Mouse (Mus musculus): ENCODE results near the gene Tpx2. TPM values are rescaled to one million over a fixed set of nuclear protein-coding genes. Genes with fewer than 3 reads are reported as not detected.

Tpx2 gene
- polyA plus RNA-seq, 1 experiment from 2014 or later, result 37.3 TPM

DNA sequence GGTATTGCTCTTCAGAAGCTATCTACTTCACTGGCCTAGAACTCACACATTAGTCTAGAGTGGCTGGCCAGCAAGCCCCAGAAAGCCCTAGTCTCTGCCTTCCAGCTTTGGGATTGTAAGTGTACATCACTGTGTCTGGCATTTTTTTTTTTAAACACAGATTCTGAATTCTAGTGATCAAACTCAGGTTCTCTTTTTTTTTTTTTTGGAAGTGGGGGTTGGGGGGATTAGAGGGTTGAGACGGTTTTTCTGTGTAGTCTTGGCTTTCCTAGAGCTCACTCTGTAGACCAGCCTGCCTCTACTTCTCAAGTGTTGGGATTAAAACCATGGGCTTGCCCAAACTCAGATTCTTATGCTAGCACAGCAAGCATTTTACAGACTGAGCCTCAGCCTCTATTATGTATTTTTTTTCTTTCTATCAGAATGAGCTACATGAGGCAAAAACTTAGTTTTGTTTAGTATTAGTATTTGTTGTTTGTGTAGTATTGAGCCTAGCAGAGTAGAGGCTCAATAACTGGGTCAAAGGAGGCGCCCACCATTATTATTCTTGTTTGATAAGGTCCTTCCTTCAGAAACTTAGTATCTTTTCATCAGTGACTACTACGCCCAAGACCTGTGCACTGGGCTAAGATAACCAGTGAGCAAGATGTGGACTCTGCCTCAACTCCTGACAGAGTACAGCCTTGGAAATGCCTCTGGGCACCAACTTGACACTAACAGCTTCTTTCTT is 23.2 kb upstream of the Tpx2 start:
- WGBS, result 80% methylated on average over 3 of the region's 3 CpGs
- H3K9ac ChIP-seq (ENCODE audit: low read depth, low read length), result no peak overlapping the region
- H3K27me3 ChIP-seq (ENCODE audit: insufficient read depth, low read length), result no peaks in the 10 kb centered on the region
- peaks cover 50% of the 10 kb centered on the region for H3K4me1 ChIP-seq (replicated peaks; ENCODE audit: insufficient read depth, low read length)
- H3K4me2 ChIP-seq (ENCODE audit: low read length), result no peak overlapping the region
- ATAC-seq (replicated peaks; ENCODE audit: low FRiP score, low read depth), result no peak
- no peaks in the 10 kb centered on the region for H3K9me3 ChIP-seq (replicated peaks; ENCODE audit: low read length)
- no peak overlapping the region for H3K4me3 ChIP-seq (replicated peaks; ENCODE audit: low read depth, low read length)
- no peaks in the 10 kb centered on the region; the same call in 1 of the 2 replicates for H3K36me3 ChIP-seq (ENCODE audit: insufficient read depth, low read length)
- no peak for DNase-seq (ENCODE audit: low spot score)
- no peak for TF ChIP-seq CTCF (IDR thresholded peaks at IDR 0.05; ENCODE audit: low read depth)
- no peak overlapping the region for H3K27ac ChIP-seq

DNA sequence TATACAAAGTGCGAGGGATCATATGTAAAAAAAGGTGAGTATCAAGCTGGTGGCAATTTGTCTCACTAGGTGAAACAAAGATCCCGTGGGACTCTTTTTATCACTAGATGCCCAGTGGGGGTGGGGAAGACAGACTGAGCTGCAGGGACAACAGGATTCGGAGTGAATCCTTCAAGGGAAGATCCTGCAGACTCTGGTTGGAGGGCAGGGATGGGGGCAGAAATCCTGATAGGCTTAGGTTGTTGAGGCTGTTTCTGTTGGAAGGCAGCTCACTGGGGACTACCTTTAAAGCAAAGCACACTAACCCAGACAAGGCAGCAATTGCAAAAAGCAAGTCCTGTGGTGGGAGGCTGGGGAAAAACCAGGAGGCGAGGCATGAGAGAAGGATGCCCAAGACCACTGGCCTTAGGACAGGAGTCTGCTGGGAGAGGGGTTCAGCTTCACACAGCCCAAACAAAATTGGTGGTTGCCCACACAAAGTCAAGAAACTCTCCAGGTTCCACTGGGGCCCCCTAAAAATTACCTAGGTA is 22.5 kb upstream of the Tpx2 start:
- no peak overlapping the region for H3K9ac ChIP-seq (ENCODE audit: low read depth, low read length)
- 81% methylated on average over 4 of the region's 4 CpGs for WGBS
- no peak overlapping the region for H3K27ac ChIP-seq
- peaks cover 50% of the 10 kb centered on the region for H3K4me1 ChIP-seq (replicated peaks; ENCODE audit: insufficient read depth, low read length)
- H3K36me3 ChIP-seq (ENCODE audit: insufficient read depth, low read length), result no peaks in the 10 kb centered on the region; the same call in 1 of the 2 replicates
- no peak for TF ChIP-seq CTCF (IDR thresholded peaks at IDR 0.05; ENCODE audit: low read depth)
- no peak for DNase-seq (ENCODE audit: low spot score)
- H3K9me3 ChIP-seq (replicated peaks; ENCODE audit: low read length), result no peaks in the 10 kb centered on the region
- no peaks in the 10 kb centered on the region for H3K27me3 ChIP-seq (ENCODE audit: insufficient read depth, low read length)
- no peak for ATAC-seq (replicated peaks; ENCODE audit: low FRiP score, low read depth)
- no peak overlapping the region for H3K4me2 ChIP-seq (ENCODE audit: low read length)
- H3K4me3 ChIP-seq (replicated peaks; ENCODE audit: low read depth, low read length), result no peak overlapping the region

DNA sequence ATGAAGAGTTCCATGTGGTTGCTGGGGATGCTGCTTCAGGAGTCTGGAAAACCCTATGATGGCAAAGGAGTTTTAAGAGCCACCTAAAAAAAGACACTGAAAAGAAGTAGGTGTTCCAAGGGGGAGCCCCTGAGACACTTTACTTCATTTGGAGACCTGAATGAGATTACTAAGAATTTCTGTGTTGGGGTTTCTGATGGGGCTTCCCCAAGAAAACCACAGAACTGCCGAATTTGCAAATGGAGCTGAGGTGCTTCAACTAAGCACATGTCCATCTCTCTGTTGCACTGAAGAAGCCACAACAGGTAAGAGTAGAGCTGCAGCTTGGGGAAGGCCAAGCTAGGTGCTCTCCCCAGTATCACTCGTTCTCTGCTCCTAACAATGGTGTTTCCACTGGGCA is 22.1 kb upstream of the Tpx2 start:
- 0 out of 2 replicates have a peak overlapping the region, but pooled peaks have one; percentile 75 for H3K4me2 ChIP-seq (ENCODE audit: low read length)
- peaks cover 45% of the 10 kb centered on the region for H3K4me1 ChIP-seq (replicated peaks; ENCODE audit: insufficient read depth, low read length)
- no peak for TF ChIP-seq CTCF (IDR thresholded peaks at IDR 0.05; ENCODE audit: low read depth)

DNA sequence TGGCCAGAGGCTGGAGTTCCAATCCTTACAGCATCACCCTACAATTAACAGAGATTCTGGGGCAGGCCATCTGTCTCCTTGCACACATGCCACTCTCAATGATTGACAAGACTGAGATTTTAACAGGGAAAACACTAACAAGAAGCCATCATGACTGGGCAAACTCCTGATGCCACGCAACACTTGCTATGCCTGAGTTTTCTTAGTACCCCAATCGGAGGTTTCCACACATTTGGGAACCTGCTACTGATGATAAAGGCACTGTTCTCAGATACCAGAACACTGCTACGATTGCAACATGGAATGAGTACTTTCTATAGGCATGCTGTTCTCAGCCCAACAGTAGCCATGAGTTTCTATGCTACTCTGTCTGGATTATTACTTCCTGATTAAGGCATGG is 21.3 kb upstream of the Tpx2 start:
- H3K9me3 ChIP-seq (replicated peaks; ENCODE audit: low read length), result no peaks in the 10 kb centered on the region
- H3K27ac ChIP-seq, result 0 out of 2 replicates have a peak overlapping the region, but pooled peaks have one; percentile 16
- H3K36me3 ChIP-seq (ENCODE audit: insufficient read depth, low read length), result no peaks in the 10 kb centered on the region; the same call in 1 of the 2 replicates
- H3K27me3 ChIP-seq (ENCODE audit: insufficient read depth, low read length), result no peaks in the 10 kb centered on the region
- DNase-seq (ENCODE audit: low spot score) (no peak), ATAC-seq (replicated peaks; ENCODE audit: low FRiP score, low read depth) (no peak)
- H3K4me3 ChIP-seq (replicated peaks; ENCODE audit: low read depth, low read length), result no peak overlapping the region
- peak overlapping the region; percentile 75 for H3K4me2 ChIP-seq (ENCODE audit: low read length)
- H3K9ac ChIP-seq (ENCODE audit: low read depth, low read length), result no peak overlapping the region
- TF ChIP-seq CTCF (IDR thresholded peaks at IDR 0.05; ENCODE audit: low read depth), result no peak
- peaks cover 39% of the 10 kb centered on the region for H3K4me1 ChIP-seq (replicated peaks; ENCODE audit: insufficient read depth, low read length)
- WGBS, result 75% methylated on average over 3 of the region's 3 CpGs

More for the DNA sequence above, 22.1 kb upstream of the Tpx2 start:
- Histone ChIP-seq H3K27me3 (ENCODE audit: insufficient read depth, low read length) (no peaks in the 10 kb centered on the region), H3K9ac (ENCODE audit: low read depth, low read length) (no peak overlapping the region), H3K27ac (no peak overlapping the region), H3K4me3 (replicated peaks; ENCODE audit: low read depth, low read length) (no peak overlapping the region), H3K9me3 (replicated peaks; ENCODE audit: low read length) (no peaks in the 10 kb centered on the region), H3K36me3 (ENCODE audit: insufficient read depth, low read length) (no peaks in the 10 kb centered on the region; the same call in 1 of the 2 replicates)
- 91% methylated on average over 2 of the region's 2 CpGs for WGBS
- no peak for ATAC-seq (replicated peaks; ENCODE audit: low FRiP score, low read depth)
- no peak for DNase-seq (ENCODE audit: low spot score)

DNA sequence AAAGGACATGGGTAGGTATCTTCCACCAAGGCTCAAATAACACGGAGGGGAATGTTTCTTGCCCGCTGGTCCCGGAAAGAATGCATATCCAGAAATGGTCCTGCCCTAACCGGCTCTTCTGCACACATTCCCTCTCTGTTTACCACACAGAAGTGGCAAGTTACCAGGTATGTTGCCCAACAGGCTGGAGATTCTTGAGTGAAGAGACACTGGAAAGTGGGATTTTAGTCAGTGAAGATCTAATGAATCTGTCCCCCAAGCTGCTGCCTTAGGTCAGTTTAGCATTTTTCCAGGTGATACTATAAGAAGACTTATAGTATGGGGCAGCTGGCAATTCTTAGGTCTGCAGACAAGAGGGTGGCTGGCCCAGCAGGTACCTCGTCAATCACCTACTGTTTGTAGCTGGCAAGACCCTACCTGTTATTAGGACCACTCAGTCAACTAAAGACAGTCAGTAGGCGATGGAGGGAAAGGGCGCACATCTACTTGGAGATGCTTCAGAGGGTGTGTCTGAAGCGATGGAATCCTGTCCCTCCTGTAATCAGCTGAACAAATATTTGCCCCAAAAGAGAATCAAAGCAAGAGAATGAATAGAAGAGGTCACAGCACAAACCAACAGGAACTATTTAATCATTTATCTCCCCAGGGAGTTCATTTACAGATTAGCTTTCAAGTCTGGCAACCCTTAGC is 20.3 kb upstream of the Tpx2 start:
- Histone ChIP-seq H3K4me2 (ENCODE audit: low read length) (peak overlapping the region; percentile 75), H3K4me3 (replicated peaks; ENCODE audit: low read depth, low read length) (peak overlapping the region; percentile 57), H3K27me3 (ENCODE audit: insufficient read depth, low read length) (no peaks in the 10 kb centered on the region), H3K9me3 (replicated peaks; ENCODE audit: low read length) (no peaks in the 10 kb centered on the region), H3K9ac (ENCODE audit: low read depth, low read length) (peak overlapping the region; percentile 91; the same call in 1 of the 2 replicates), H3K4me1 (replicated peaks; ENCODE audit: insufficient read depth, low read length) (peaks cover 34% of the 10 kb centered on the region), H3K27ac (peak overlapping the region; percentile 99), H3K36me3 (ENCODE audit: insufficient read depth, low read length) (no peaks in the 10 kb centered on the region; the same call in 1 of the 2 replicates)
- no peak for DNase-seq (ENCODE audit: low spot score)
- ATAC-seq (replicated peaks; ENCODE audit: low FRiP score, low read depth), result no peak
- no peak for TF ChIP-seq CTCF (IDR thresholded peaks at IDR 0.05; ENCODE audit: low read depth)
- 57% methylated on average over 8 of the region's 8 CpGs for WGBS

DNA sequence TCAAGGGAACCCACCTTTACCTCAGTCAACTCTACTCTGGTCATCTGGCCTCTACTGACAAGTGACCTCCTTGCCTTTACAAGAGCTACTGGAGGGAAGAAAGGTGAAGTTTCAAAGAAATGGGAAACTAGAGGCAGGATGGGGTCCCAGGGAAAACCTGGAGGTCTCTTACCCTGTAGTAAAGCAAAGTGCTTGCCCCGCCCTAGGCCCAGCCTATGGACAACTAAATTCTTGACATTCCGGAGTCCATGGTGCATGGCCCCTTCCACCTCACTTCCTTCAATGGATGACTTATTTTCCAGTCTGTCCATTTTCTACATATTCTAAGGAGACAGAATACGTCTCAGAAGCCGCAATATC is 19.8 kb upstream of the Tpx2 start:
- 16% methylated on average over 4 of the region's 4 CpGs for WGBS
- ATAC-seq (replicated peaks; ENCODE audit: low FRiP score, low read depth) (peak; percentile 38; the same call in 1 of the 2 replicates), DNase-seq (ENCODE audit: low spot score) (peak; percentile 79)
- Histone ChIP-seq H3K4me3 (replicated peaks; ENCODE audit: low read depth, low read length) (peak overlapping the region; percentile 57), H3K27ac (peak overlapping the region; percentile 99), H3K27me3 (ENCODE audit: insufficient read depth, low read length) (no peaks in the 10 kb centered on the region), H3K4me2 (ENCODE audit: low read length) (peak overlapping the region; percentile 75), H3K9me3 (replicated peaks; ENCODE audit: low read length) (no peaks in the 10 kb centered on the region), H3K9ac (ENCODE audit: low read depth, low read length) (peak overlapping the region; percentile 91; the same call in 1 of the 2 replicates), H3K36me3 (ENCODE audit: insufficient read depth, low read length) (no peaks in the 10 kb centered on the region; the same call in 1 of the 2 replicates), H3K4me1 (replicated peaks; ENCODE audit: insufficient read depth, low read length) (peaks cover 34% of the 10 kb centered on the region)
- TF ChIP-seq CTCF (IDR thresholded peaks at IDR 0.05; ENCODE audit: low read depth), result no peak
